Mouse (Mus musculus): ENCODE measurements around the gene Trim9.

- TF ChIP-seq CTCF (IDR thresholded peaks at IDR 0.05; ENCODE audit: borderline replicate concordance, insufficient read depth, low read length) (no peak), POLR2A (IDR thresholded peaks at IDR 0.05; ENCODE audit: low read depth, low read length) (no peak)
These were observed 85.0 kb downstream of the Trim9 start for GRCm38 (mm10) chr12:70262271-70262953.
